Mouse (Mus musculus): Measurements from ENCODE around the gene Pld2.

- TF ChIP-seq CTCF (IDR thresholded peaks at IDR 0.05; ENCODE audit: low read depth) (no peak), EP300 (IDR thresholded peaks at IDR 0.05; ENCODE audit: low read depth) (no peak)
These were observed 55.8 kb downstream of the Pld2 start for GRCm38 (mm10) chr11:70595638-70596037.
